Mouse (Mus musculus) left cerebral cortex, postnatal 36 days (tissue): ENCODE data around the gene Tyrp1. TPM values are rescaled to one million over a fixed set of nuclear protein-coding genes. Genes with fewer than 3 reads are reported as not detected.

Experiments
- DNase-seq, 2 experiments: peaks; one replicate each; pipeline ENCODE4 v3.0.0; 2021 to 2022; ENCODE audit warnings: low spot score in 2 of 2, mixed read lengths in 1 of 2
- intact Hi-C: fragments of 180-260 bp; cut with DNase I; formaldehyde crosslinking; loops from one replicate; pipeline ENCODE4 v1.15.1; 2025
- total RNA-seq, 2 experiments: library from RNA; stranded (reverse); gene quantifications; 2 replicates each; pipeline ENCODE4 v1.2.3; 2021

Gene Tyrp1
- total RNA-seq = not detected

DNA sequence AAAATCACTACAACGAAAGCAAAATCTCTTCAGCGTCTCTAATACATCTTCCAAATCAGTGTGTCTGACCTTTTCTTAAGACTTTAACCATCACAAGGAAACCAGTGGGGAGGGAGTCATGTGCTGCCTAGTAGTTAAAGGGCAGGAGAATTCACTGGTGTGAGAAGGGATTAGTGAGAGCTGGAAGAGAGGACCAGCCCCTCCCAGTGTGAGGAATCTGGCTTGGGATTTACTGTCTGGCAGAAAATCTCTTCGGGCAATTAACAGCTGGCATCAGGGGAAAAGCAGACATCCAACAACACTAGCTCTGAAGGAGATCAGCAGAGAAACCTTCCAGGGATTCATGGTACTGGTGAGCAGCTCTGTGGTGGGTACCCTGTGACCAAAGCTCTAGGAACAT lies at the start of gene Tyrp1:
Gene Tyrp1, plus strand, starts transcription at position 74 of the 400 bp plus-strand sequence.
- no peak for DNase-seq
- intact Hi-C loops = no loop called here

DNA sequence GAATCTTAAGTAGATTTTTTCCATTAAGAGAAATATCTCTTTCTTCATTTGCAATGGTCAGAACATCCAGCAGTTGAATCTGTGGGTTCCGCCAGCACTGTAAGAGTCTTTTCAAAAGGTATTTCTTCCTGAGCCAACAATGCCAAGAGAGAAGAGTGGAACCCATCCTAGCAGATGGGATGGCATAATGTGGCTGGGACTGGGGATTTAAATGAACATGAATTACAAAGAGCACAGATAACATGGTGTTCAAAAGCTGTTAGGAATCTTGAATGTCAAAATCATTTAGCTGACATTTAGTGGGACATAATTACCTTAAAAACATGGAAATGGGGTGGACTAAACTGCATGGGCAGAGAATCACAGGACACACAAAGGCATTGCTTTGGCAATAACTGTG lies 45.6 kb upstream of the Tyrp1 start:
- no peak for DNase-seq
- intact Hi-C loops = no loop called here

GRCm38 (mm10) chr4:80819511-80819910 lies 14.4 kb upstream of the Tyrp1 start:
- intact Hi-C loops = no loop called here
- DNase-seq = no peak

DNA sequence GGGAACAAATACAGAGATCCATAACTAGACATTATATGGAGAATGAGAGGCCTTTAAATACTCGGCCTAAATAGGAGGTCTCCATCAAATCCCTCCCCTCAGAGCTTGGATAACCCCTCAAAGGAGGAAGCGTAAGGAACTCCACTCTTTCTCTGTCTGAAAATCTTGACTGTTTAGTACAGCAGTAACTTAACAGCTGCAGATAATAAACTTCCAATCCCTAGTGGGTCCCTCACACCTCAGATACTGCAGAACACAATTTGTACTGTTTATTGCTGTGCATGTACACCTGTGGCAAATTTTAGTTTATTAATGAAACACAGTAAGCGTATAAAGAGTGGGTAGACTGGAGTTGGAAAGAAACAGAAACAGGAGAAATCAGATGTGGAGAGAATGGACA lies 12.0 kb upstream of the Tyrp1 start:
- no peak for DNase-seq
- intact Hi-C loops = no loop called here

GRCm38 (mm10) chr4:80828232-80828631 lies 5.7 kb upstream of the Tyrp1 start:
- intact Hi-C loops = no loop called here
- no peak for DNase-seq

DNA sequence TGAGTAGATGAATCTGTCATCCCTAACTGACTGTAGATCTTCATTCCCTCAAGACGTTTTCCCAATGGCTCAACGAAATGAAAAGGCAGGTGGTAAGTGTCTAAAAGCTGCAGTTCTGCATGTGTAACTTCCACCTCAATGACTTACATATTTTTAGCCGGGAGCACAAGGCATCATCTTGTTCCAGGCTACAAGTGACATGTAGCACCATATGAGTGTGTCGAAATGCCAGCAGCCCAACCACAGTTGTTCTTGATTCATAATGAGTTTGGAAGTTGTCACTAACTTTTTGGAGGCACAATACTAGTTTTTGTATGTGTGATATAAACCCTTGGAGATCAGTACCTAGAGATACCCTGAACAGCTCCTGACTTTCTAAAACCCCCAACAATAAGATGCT lies 5.4 kb downstream of the Tyrp1 start:
- no peak for DNase-seq

GRCm38 (mm10) chr4:80841980-80842379 lies 8.1 kb downstream of the Tyrp1 start:
- no peak for DNase-seq
- intact Hi-C loops = no loop called here

More for the DNA sequence above, 5.4 kb downstream of the Tyrp1 start:
- intact Hi-C loops = no loop called here

DNA sequence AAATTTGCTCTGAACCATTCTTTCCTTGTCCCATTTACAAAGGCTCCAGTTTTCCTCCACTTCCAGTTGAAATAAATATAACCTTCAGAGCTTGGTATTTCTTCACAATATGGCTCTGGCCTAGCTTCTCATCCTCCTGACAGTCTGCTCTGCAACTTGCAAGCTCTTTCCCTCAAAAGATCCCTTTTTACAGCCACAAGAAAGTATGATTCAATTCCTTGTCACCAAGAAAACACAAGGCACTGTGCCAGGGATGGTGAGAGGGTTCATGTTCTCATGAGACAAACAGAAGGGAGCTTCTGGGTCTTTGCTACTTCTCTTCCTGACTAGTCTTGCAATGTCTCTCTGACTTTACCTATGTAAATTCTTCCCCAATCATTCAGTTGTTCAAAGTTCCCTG lies 9.8 kb downstream of the Tyrp1 start:
- intact Hi-C loops = no loop called here
- no peak for DNase-seq

GRCm38 (mm10) chr4:80846052-80846451 lies 12.1 kb downstream of the Tyrp1 start:
- intact Hi-C loops = no loop called here
- no peak for DNase-seq

- no peak for DNase-seq
- intact Hi-C loops = no loop called here
These were observed 18.9 kb downstream of the Tyrp1 start for GRCm38 (mm10) chr4:80852590-80853425.

DNA sequence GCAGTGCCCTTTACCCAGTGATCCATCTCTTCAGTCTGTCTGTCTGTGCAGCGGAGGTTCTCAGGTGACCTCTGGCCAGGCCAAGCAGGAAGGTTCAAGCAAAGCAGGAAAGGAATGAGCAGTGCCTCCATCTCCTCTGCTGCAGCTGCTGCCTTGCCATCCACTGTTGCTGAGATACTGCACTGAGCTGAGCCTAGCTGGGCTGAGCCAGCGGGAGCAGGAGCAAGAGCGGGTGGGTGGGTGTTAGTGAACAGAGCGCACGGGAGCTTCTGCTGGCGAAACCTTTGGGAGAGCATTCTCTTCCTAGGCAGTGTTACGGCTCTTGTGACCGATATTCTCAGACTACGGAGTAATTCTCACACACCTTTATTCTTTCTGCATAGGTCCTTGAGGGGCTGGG lies 21.6 kb downstream of the Tyrp1 start:
- intact Hi-C loops = no loop called here
- peak in 1 of 2 experiments; percentile 19 for DNase-seq

- intact Hi-C loops = loop anchor here (10.0 kb wide), 1 partner anchor 312 kb away; no protein-coding TSS in a partner anchor
- DNase-seq = no peak
These were observed 29.0 kb downstream of the Tyrp1 start for GRCm38 (mm10) chr4:80862962-80863361.

DNA sequence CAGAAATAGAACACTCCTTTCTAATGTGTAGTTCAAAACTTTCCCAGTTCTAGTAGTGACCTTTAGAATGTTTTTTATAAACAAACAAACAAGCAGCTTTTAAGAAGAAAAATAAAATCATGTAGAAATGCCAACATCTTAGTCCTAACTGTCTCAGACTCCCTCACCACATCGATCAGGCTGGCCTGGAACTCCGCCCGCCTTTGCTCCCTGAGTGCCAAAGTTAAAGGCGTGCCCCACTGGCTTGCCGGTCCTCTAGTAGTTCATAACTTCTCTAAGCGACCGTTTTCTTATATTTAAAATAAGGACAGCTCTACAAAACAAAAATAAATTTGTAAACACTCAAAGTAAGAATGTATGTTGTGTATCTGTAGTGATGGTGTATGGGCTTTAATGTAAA lies 30.0 kb downstream of the Tyrp1 start:
- intact Hi-C loops = loop anchor here (10.0 kb wide), 1 partner anchor 311 kb away; no protein-coding TSS in a partner anchor
- no peak for DNase-seq

DNA sequence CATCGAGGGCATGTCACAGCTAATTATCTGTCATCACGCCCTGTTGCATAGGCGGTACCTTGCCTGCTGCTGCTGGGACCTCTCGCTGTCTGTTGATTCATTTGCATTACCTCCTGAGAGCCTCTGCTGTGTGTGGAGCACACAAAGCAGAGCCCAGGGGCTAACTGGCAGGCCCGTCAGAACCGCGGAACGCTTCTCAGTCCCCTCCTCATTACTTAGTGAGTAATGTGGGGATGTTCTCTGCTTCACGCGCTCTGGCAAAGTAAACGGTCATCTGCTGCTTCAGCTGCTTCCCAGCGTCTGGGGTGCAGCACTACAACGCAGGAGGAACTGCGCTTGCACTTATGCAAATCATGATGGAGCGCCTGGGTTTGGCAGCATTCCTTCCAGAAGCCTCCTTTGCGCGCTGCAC lies 30.6 kb downstream of the Tyrp1 start:
- DNase-seq = peak; percentile 77 to 78
- intact Hi-C loops = loop anchor here (10.0 kb wide), 1 partner anchor 310 kb away; no protein-coding TSS in a partner anchor

DNA sequence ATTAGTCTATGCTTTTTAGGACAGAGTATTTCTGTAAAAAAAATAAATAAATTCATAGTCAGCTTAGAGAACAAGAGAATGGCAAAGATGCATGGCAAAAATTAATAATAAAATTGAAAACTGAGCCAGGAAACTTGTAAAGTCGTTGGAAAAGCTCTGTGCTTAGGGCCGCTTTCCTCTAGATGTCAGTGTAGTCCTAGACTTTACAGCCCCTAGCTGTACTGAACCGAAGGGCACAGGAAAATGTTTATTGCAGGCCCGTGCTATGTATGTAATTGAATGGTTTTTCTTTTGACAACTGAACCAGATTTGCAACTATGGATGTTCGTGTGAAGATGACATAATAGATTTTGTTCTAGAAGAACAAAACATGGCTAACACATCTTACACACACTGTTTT lies 32.1 kb downstream of the Tyrp1 start:
- intact Hi-C loops = loop anchor here (10.0 kb wide), 1 partner anchor 309 kb away; no protein-coding TSS in a partner anchor
- DNase-seq = no peak

GRCm38 (mm10) chr4:80869598-80869997 lies 35.7 kb downstream of the Tyrp1 start:
- no peak for DNase-seq
- intact Hi-C loops = loop anchor here (10.0 kb wide), 1 partner anchor 305 kb away; no protein-coding TSS in a partner anchor

- intact Hi-C loops = loop anchor here (2.0 to 5.0 kb wide), 2 partner anchors 238 to 379 kb away; no protein-coding TSS in a partner anchor
- no peak for DNase-seq
These were observed 39.1 kb downstream of the Tyrp1 start for GRCm38 (mm10) chr4:80872847-80873644.

DNA sequence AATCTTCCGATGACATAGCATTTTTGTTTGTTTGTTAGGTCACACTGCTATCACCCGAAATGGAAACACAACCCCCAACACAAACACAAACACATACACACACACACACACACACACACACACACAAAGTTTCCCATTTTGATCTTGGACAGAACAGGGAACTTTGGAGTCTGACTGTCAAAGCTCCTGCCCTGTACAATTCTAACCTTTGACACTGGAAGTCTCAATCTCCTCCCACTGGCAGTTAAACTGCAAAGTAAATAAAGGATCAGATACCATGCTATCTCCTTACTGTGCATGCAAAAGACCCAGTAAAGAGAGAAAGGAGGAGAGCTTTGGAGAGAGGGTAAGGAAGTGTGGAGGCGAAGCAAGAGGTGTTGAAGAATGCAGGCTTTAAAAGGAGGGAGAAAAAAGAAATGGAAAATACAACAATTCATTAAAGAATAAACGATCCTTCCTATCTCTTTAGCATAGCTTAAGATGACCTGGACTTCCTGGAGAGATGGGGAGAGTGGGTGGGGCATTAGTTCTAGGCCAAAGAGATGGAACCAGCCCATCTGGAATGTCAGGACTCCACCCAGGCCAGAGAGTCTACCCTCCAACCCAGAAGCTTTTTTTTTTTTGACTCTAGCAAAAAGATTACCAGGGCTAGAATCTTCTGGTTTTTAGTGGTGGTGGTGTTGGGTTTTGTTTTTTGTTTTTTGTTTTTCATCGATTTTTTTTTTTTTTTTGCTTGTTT lies 40.4 kb downstream of the Tyrp1 start:
- intact Hi-C loops = loop anchor here (5.0 kb wide), 1 partner anchor 378 kb away; no protein-coding TSS in a partner anchor

GRCm38 (mm10) chr4:80875055-80875454 lies 41.1 kb downstream of the Tyrp1 start:
- intact Hi-C loops = no loop called here
- DNase-seq = no peak

More for the DNA sequence above, 40.4 kb downstream of the Tyrp1 start:
- DNase-seq = no peak
